Mouse (Mus musculus) megakaryocyte, adult 5-6 weeks (primary cell): ENCODE data around the gene Tcf7l2. TPM values are rescaled to one million over a fixed set of nuclear protein-coding genes. Genes with fewer than 3 reads are reported as not detected.

Source experiments
- ATAC-seq: 2 replicates; pipeline ENCODE4 v1.8.0; 2016; ENCODE audit warnings: mild to moderate bottlenecking, inconsistent platforms; ENCODE audit not compliant: poor library complexity, severe bottlenecking
- total RNA-seq, 2 experiments: library from RNA; stranded (forward) in 1 of 2; stranded (reverse) in 1 of 2; fragments of 153-499, 151-499 nt in 1 of 2; fragments of 221-1000, 200-1000 nt in 1 of 2; gene quantifications; 2 replicates each; pipeline versions ENCODE4 v1.2.3 to v1.2.4; 2015 to 2017

Tcf7l2 gene
- total RNA-seq, 2 experiments from 2014 or later = 0.47 to 0.81 TPM

- no peak for ATAC-seq
Observed at GRCm38 (mm10) chr19:55894396-55894795, 152.8 kb downstream of the Tcf7l2 start.

DNA sequence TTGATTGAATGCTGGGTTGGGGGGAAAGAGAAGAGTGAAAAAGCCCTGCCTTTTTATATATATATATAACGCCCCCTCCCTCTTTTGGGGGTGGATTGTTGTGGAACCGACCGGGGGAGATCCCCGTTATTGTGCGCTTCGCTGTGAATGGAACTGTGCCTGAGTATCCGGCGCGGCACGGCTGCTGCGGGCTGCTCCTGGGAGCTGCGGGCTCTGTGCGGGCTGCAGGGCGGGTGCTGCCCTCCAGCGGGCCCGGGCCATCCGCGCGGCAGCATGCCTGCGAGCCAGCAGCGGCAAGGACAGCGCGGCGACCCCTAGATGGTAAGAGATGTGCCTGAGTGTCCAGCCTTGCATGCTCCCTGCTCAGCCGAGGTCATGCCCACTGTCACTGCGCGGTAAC, 153.7 kb downstream of the Tcf7l2 start:
- no peak for ATAC-seq

DNA sequence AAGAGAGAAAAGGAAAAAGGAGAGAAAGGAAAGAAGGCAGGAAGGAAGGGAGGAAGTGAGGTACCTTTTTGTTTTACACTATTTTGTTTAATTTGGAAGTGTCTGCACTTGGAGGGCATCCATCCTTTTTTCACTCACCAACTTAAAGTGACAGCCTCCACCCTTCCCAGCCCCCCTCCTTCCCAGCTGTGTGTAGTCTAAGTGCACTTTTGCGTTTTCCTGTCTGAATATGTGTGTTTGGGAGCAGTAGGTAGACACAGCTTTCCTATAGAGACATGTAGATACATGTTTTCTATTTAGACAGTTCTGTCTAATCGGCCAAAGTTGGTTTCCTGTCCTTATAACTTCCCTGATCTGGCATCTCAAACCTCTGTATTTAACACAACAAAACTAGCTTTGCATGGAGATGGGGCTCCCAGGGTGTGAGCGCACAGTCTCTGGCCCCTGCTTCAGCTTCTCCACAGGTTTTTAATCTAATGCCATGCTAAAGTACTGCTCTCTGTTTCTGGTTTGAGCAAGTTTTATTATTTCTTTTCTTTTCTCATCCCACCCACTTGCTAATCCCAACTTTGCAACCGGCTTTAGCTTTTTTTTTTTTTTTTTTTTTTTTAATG, 154.3 kb downstream of the Tcf7l2 start:
- ATAC-seq = no peak

DNA sequence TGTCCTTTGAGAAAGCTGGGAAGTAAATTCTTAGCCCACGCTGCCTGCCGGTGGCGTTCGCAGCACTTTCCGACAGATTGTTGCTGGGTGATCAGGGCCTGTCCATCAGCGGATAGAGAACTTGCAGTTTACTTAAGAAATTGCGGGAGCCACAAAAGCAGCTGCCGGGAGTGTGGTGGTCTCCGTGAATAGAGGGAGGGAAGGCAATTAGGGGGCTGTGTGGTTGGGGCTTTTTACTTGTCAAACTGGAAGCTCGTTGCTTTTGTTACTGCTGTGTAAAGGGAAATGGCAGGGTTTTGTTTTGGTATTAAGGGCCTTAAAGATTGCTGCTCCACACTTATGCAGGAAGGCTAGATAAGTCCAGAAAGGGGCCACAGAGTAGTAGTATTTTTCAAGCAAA, 155.0 kb downstream of the Tcf7l2 start:
- ATAC-seq = no peak

GRCm38 (mm10) chr19:55902573-55903385, 161.2 kb downstream of the Tcf7l2 start:
- no peak for ATAC-seq

DNA sequence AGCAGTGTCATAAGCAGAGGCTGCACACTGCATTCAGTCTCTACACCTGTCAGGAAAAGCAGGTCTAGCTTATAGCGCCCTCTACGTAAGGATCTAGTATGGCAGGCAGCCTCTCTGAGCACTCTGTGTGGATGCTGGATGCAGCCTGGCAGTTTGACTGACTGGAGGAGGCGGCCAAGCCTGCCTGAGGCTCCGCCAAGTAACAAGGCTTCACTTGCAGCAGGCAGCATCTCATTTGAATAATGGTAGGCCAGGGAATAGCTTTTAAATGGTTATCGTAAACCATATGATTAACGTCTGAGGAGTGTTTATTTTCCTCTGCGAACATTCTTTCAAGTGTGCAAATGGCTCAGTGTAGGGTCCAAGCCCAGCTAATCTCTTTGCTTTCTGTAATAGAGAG, 167.4 kb downstream of the Tcf7l2 start:
- ATAC-seq = 0 out of 2 replicates have a peak, but pooled peaks have one; percentile 40

DNA sequence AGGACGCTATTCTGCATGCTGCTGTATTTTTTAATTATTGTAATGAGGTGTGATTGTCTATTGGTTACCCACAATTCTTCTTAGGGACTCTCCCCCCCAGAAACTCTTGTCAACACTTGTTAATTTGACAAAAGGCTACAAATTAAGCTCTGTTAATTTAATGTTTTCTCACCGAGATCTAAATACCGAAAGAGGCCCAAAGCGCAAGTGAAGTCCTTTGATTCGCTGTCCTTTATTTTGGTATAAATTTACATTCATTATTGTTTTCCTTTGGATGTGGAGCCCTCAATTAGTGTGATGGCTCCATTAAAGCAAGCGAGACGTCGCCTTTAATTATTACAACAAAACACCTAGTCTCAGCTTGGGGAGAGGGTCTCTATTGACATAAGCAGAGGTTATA, 170.3 kb downstream of the Tcf7l2 start:
- ATAC-seq = no peak

- no peak for ATAC-seq
Observed at GRCm38 (mm10) chr19:55912813-55913212, 171.2 kb downstream of the Tcf7l2 start.

DNA sequence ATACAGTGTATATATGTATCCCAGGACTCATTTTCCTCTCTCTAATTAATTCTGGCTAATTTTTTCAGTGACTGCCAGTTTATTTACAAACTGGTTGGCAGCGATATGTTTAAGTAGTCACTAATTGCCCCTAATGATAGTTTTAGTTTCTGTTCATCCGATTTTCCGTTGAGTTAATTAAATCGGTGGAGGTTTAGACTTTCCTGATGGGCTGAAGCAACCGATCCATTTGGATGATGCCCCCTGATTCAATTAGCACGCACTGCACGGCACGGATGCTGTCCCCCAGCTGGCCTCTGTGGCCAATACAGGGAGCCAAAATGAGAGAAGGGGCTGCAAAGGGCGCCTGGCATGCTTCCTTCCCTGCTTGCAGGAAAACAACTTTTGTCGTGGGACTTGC, 172.0 kb downstream of the Tcf7l2 start:
- no peak for ATAC-seq

DNA sequence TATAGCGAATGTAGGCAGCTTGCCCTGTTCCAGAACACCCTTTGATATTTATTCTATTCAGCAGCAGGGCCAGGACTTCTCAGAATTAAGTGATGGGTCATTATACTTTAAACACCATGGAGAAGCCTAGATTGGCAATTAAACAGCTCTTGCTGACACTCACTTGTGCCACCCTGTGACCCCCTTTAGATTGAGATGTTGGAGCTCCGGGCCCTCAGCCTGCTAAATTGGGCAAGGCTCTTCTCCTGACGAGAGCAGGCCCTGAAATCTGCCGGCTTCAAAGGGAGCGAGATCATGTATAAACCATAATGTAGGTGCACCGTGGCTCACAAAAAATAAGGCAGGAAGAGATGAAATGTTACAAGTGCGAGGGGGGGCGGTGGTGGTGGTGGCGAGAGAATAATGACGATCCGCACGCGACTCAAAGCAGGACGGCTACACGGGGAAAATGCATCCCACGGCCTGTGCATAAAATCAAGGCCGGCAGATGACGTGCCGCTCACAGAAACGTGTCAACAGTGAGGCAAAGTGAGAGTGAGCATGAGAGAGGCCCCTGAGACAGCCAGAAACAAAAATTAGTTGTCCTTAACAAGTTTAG, 173.1 kb downstream of the Tcf7l2 start:
- ATAC-seq = no peak

DNA sequence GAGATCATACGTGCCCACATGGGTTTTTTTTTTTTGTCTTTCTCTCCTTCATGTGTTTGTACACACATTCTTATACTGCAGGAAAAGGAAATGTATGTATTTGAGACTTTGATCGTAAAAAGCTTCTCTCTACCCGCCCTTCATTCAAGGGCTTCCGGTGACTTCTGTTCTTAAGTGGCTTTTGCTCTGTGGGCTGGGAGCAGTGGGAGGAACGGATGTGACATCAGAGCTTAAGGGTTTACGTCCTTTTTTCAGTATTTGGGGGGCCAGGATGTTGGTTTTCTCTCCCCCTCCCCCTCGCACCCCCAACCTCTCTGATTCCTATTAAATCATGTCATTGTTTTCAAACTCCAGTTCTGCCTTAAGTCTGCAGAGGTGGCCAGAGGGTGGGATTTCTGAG, 173.9 kb downstream of the Tcf7l2 start:
- no peak; the same call in 1 of the 2 replicates for ATAC-seq

GRCm38 (mm10) chr19:55916211-55916610, 174.6 kb downstream of the Tcf7l2 start:
- no peak for ATAC-seq

- ATAC-seq = no peak
Observed at GRCm38 (mm10) chr19:55923789-55924426, 182.3 kb downstream of the Tcf7l2 start.

DNA sequence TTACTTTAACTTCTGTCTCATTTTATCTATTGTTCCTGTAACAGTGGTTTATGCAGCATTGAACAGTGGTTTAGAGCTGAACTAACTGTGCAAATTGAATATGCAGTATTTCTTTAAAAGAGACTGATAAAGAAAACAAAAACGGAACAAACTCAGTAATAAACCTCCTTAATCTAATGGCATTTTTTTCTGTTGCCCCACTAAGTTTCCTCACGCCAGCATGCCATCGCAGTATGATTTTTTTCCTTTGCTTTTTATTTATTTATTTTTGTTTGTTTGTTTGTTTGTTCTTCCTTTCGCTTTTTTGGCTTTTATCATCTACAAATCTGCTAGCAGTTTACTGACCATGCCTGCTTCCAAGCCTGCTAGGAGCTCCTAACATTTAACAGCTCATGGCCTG, 183.2 kb downstream of the Tcf7l2 start:
- no peak for ATAC-seq

DNA sequence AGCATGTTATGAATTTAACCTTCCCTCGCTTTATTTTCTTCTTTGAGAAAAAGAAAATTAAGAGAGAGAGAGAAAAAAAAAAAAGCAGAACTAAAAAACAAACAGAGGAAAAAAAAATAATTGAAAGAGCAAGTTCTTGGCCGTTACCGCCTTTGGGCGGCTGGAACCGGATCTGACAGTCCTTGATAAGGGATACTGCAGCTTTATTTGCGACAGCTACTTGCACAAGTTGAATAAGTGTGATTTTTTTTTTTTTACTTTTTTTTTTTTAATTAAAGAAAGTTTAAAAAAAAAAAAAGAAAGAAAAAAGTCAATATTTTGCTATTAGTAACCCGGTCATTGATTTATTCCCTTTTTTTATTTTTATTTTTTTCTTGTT, 183.8 kb downstream of the Tcf7l2 start:
- no peak for ATAC-seq

DNA sequence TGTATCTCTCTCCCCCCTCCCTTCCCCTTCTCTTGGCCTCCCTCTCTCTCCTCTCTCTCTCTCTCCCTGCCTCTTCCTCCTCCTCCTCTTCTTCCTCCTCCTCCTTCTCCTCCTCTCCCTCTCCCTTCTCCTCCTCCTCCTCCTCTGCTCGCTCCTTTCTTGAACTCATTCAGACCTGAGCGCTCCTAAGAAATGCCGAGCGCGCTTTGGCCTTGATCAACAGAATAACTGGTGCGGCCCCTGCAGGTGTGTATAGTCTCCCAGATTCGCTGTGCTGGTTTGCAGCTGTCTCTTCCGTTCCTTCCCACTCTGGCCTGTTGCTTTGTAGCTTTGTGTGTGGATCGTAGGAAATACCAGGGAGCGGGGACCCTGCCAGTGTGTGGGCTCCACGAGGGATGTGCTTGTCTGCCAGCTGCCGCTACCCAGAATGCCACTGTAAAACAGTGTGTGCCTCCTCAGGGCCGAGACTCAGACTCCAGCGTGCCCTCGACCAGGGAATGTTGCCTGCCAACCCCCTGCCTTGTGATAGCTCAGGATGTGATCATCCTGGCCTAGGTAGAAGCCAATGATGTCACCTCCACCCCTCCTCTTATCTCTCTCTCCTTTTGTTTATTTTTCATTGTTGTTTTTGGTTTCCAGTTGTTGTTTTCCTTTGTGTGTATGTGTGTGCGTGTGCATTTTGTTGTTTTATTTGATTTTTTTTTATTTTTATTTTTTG, 184.3 kb downstream of the Tcf7l2 start:
- ATAC-seq = no peak

DNA sequence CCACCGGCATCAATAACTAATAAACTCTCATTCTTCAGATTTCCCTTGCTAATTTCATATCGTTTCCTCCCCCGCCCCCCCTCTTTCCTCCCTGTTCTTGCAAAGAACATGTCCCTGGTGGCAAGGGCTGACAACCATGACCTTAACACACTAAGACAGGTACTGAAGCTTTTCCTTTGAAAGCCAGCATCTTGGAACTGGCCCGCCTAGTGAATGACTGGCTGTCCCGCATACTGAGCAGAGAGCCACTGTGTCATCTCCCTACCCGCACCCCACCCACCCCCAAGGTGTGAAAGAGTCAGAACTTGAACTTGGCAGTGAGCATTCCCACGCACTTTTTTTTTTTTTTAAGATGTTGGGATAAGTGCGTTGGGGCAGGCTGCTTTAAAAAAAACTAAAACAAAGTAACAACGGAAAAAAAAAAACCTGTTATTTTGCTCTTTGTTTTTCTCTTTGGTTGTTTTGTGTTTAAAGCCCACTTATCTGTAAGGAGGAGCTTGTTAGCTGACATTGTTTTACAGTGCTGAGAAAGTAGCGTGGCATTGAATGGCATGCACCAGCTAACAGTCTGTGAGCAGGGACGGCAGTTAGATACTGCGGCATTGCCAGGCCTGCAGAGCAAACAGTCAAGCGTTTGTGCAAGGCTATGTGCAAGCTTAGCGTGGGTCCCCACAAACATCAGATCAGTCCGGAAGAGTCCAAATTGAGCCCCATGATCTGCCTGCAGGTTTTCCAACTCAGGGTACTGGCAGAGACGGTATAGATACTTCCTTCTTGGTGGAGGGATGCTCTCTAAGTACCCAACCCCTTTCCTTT, 185.4 kb downstream of the Tcf7l2 start:
- ATAC-seq = no peak

DNA sequence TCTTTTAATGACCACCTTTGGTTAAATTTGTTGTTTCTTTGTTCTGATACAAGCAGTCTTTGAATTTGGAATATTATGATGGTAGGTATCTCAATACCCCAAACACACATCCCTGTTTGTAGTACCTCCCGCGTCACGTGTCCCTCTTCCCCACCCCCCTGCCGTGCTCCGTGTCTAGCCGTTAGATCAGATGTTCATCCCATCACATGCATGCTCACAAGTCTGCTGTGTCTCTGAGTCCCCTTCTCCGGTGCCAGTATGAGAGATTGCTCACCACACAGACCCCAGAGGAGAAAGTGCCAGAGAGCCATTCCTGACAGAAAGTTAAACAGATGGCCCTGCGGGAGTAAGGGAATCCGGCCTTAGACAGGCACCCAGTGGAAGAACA, 186.0 kb downstream of the Tcf7l2 start:
- ATAC-seq = no peak

DNA sequence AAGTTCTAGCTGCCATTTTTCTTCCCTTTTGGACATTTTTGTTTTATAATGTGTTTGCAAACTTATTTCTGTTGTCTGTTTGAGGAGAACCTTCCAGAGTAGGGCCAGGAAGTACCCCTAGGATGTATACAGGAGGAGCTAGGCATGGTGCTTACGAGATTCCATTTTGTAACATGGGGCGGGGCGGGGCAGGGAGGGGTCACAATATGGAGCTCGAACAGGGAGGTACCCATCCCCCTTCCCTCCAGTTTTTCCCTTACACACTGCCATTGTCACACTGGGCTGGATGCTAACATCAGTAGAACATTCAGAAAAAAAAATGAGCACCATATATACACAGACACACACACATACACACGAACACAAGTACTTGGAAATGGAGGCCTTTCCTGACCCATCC, 187.1 kb downstream of the Tcf7l2 start:
- ATAC-seq = no peak

DNA sequence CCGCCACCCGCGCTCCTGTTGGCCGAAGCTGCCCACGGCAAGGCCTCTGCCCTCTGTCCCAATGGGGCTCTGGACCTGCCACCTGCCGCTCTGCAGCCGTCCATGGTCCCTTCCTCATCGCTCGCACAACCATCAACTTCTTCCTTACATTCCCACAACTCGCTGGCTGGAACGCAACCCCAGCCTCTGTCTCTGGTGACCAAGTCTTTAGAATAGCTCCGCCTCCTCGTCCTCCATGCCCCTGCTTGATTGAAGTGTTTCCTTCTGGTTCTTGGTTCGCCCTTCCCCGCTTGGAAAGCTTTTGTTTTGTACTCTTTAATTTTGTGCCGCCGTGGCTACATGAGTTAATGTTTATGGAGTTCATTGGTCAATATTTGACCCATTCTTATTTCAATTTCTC, 190.0 kb downstream of the Tcf7l2 start:
- ATAC-seq = no peak
